Mouse (Mus musculus) kidney, postnatal 4 days (tissue): ENCODE measurements at regions not wholly inside any gene's neighbourhood (a gene's known extent, or its start where the extent isn't known, plus 50 kb on each side); places are given as distances from the start of the nearest gene placed in this dataset.
A peak's percentile ranks its signal among the peaks of the same experiment; 100 is the strongest.
"Not testable (repeated sequence)": the region's sequence is repeated elsewhere in the genome, so short reads cannot be mapped to it uniquely, and the experiment has no call there.

ENCODE experiments used
- DNase-seq, 2 experiments: peaks; one replicate each; pipeline ENCODE4 v3.0.0; 2021; ENCODE audit warnings: mixed read lengths in 2 of 2

- DNase-seq: no peak
Observed at GRCm38 (mm10) chr1:59403831-59404547, 78.2 kb upstream of the Fzd7 start.

DNA sequence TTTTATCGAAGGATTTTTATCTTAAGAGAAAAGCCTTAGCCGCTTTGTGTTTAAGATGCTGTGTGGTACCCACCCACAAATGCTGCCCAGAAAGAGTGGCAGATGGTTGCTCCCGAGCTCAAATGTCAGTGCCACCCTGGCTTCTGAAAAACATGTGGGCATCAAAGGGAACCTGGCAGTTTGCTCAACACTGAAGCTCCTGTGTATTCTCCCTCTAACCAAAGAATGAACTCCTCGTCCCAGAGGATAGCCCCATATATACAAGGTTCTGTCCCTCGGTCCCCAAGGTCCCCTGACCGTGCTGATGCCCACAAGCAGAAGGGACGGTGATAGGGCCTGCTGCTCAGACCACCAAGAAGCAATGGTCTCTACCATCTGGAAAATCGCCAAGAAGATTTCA is 76.9 kb upstream of the Fzd7 start:
- no peak for DNase-seq

- no peak for DNase-seq
Observed at GRCm38 (mm10) chr1:59406741-59407306, 75.4 kb upstream of the Fzd7 start.

DNA sequence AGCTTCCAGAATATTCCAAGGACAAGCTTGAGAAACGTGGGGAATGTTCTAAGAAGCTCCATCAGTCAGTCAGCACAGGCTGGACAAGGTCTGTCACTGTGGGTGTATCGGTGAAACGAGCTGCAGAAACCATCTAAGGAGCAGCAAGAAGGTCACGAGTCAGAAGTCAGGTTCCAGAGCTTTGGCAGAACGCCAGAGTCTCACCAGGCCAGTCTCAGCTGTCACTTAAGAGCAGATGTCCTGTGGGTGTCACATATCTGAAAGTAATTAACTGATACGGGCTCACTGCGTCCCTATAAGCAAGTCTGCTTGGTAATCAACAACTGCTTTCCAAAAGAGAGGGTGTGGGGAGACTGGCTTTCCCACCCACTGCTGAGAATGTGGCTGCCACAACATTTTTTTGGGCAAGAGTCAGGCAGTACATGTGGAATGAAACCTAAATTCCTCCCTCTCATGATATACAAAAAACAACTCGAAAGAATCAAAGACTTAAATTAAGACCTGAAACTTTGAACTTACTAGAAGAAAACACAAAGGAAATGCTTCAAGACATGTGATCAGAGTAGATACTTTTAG is 72.6 kb upstream of the Fzd7 start:
- peak; percentile 34 to 53 for DNase-seq

DNA sequence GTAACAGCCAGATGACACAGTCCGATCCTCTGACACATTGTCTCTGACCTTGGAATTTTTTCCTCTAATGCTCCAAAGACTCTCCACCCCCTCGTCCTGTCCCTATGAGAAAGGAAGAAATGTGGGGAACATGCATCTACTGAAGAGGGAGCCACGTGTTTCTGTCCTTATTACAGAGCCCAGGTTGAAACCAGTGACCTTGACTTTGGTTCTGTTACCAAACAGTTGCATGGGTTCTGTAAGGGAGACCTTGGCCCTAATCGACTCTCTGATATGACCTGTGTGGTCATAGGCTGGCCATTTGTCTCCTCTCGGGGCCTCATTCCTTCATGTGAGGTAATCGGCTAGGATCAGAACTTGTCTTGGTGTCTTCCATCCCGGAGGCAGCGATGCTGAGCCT is 69.0 kb upstream of the Fzd7 start:
- DNase-seq: no peak

- no peak for DNase-seq
Observed at GRCm38 (mm10) chr1:59414401-59415210, 67.6 kb upstream of the Fzd7 start.

DNA sequence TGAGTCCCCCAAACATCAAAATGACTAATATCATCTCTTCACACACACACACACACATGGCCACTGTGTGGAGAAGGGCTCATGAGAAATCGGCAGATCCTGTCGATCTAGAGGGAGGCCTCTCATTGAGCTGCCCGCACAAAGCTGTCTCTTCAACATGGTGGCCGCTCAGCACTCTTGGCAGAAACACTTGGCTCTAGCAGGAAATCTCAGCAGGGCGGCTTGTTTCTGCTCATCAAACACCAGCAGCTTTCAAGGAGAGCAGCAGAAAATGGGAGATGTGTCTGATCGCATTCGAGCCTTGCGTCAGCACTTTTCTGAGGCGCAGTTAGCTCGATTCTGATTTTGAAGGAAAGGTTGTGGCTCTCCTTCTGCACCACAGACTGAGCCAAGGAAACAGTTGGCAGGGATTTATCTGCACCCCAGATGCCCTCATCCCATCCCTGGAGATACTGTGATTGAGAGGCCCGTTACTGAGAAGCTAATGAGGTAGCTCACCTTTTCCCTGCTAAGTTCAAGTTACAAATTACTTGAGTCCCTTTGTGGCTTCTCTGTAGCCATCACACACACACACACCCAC is 66.4 kb upstream of the Fzd7 start:
- no peak for DNase-seq

DNA sequence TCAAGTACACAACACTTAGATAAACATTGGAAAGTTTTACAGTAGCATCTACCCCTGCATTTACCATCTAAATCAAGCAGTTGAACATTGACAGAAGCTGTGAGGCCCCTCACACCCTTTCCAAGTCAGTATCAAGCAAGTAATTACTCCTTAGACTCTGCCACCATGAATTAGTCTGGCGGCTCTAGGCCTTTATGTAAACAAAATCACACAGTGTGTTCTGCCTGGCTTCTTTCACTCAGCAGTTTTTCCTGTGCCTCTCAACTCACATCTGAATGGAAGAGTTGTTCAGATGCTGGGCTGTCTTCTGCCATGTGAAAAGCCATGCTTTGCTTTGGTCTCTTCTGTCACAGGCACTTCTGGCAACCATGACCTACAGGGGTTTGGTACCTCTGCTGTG is 64.9 kb upstream of the Fzd7 start:
- DNase-seq: no peak

- no peak for DNase-seq
Observed at GRCm38 (mm10) chr1:59417962-59418361, 64.3 kb upstream of the Fzd7 start.

- DNase-seq: no peak
Observed at GRCm38 (mm10) chr1:59418748-59419147, 63.5 kb upstream of the Fzd7 start.

GRCm38 (mm10) chr1:59422981-59423941 is 59.0 kb upstream of the Fzd7 start:
- DNase-seq: peak; percentile 31 to 59

GRCm38 (mm10) chr1:59425771-59426170 is 56.5 kb upstream of the Fzd7 start:
- DNase-seq: not testable (repeated sequence)

GRCm38 (mm10) chr1:59426346-59427203 is 55.6 kb upstream of the Fzd7 start:
- no peak for DNase-seq

DNA sequence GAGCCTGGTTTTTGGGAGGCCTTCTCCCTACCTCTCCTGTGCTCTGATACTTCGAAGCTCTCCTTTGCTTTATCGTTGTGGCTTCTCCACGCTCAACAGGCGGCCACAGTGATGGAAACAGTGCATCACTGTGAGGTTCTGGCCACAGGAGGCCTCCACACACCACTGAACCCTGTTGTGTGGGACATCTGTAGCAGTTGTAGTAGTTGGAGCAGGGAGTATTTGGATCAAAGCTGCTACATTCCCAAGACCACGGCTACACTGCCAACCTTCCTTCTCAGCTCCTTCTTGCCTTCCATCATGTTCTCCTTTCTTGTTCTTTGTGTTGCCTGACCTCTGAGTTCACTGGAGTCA is 55.0 kb upstream of the Fzd7 start:
- no peak for DNase-seq

DNA sequence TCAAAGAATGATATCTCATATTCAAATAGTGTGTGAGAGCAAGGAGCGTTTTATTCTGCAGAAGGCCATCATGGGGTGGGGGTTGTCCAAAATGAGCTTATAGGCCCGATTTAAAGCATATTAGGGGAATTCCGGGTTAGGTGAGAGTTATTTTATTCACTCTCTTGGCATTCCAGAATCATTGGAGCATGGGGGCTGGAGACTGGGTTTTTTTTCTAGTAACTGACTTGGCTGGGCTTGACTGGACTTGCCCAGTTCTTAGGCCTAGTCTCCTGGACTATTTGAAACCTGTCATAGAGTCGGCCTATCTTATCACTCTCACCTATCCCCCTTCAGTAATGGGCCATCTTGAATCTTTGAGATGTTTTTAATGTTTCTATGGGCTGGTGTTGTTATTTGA is 52.9 kb upstream of the Fzd7 start:
- DNase-seq: no peak

DNA sequence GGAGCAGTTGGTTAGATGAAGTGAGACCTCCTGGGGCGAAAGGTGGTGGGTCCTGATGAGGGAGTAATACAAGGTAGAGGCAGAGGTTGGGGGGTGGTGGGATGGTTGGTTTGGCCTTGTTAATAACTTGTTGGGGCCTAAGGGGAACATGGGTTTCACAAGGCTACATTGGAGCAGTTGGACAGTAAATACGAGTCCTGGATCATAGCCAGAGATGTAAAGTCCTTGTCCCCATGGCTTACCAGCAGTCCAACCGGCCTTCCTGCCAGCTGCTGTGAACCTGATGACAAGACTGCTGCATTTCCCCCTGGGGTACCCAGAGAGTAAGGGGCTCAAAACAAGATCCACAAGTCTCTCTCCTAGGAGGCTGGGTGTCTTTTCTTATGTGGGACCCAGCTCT is 52.0 kb upstream of the Fzd7 start:
- no peak for DNase-seq

- DNase-seq: peak in 1 of 2 experiments; percentile 47
Observed at GRCm38 (mm10) chr1:59430886-59431486, 51.2 kb upstream of the Fzd7 start.
